Mouse (Mus musculus): ENCODE measurements at regions not wholly inside any gene's neighbourhood (a gene's known extent, or its start where the extent isn't known, plus 50 kb on each side); places are given as distances from the start of the nearest gene placed in this dataset.

GRCm38 (mm10) chr16:51906686-51907085 lies 124.3 kb upstream of the Cblb start:
- no peak overlapping the region for H3K4me3 ChIP-seq (ENCODE audit: control insufficient read depth, insufficient read depth, low read length)
- no peak for DNase-seq
- no peaks in the 10 kb centered on the region for H3K27me3 ChIP-seq (ENCODE audit: control insufficient read depth, insufficient read depth, low read length)
- 94% methylated on average over 4 of the region's 4 CpGs for WGBS
- H3K27ac ChIP-seq (ENCODE audit: control insufficient read depth, insufficient read depth, low read length): no peak overlapping the region
- no peaks in the 10 kb centered on the region for H3K36me3 ChIP-seq (ENCODE audit: control insufficient read depth, insufficient read depth, low read length)
- H3K4me1 ChIP-seq (replicated peaks; ENCODE audit: control insufficient read depth, insufficient read depth, low read length): no peaks in the 10 kb centered on the region
- no peak for TF ChIP-seq CTCF (IDR thresholded peaks at IDR 0.05; ENCODE audit: borderline replicate concordance, control insufficient read depth, extremely low read depth, insufficient read depth, low read length, poor library complexity)
- no peak for TF ChIP-seq POLR2A (IDR thresholded peaks at IDR 0.05; ENCODE audit: control insufficient read depth, extremely low read depth, insufficient read depth, low read length, poor library complexity)

GRCm38 (mm10) chr16:51910046-51910445 lies 121.0 kb upstream of the Cblb start:
- no peaks in the 10 kb centered on the region for H3K4me1 ChIP-seq (replicated peaks; ENCODE audit: control insufficient read depth, insufficient read depth, low read length)
- no peak for DNase-seq
- WGBS: 93% methylated on average over 3 of the region's 3 CpGs
- H3K36me3 ChIP-seq (ENCODE audit: control insufficient read depth, insufficient read depth, low read length): no peaks in the 10 kb centered on the region
- H3K4me3 ChIP-seq (ENCODE audit: control insufficient read depth, insufficient read depth, low read length): no peak overlapping the region
- H3K27ac ChIP-seq (ENCODE audit: control insufficient read depth, insufficient read depth, low read length): no peak overlapping the region
- no peak for TF ChIP-seq POLR2A (IDR thresholded peaks at IDR 0.05; ENCODE audit: control insufficient read depth, extremely low read depth, insufficient read depth, low read length, poor library complexity)
- TF ChIP-seq CTCF (IDR thresholded peaks at IDR 0.05; ENCODE audit: borderline replicate concordance, control insufficient read depth, extremely low read depth, insufficient read depth, low read length, poor library complexity): no peak
- no peaks in the 10 kb centered on the region for H3K27me3 ChIP-seq (ENCODE audit: control insufficient read depth, insufficient read depth, low read length)

GRCm38 (mm10) chr16:51911109-51911765 lies 119.8 kb upstream of the Cblb start:
- H3K4me3 ChIP-seq (ENCODE audit: control insufficient read depth, insufficient read depth, low read length): no peak overlapping the region
- WGBS: 80% methylated on average over 6 of the region's 6 CpGs
- H3K4me1 ChIP-seq (replicated peaks; ENCODE audit: control insufficient read depth, insufficient read depth, low read length): no peaks in the 10 kb centered on the region
- TF ChIP-seq CTCF (IDR thresholded peaks at IDR 0.05; ENCODE audit: borderline replicate concordance, control insufficient read depth, extremely low read depth, insufficient read depth, low read length, poor library complexity): no peak
- no peak for TF ChIP-seq POLR2A (IDR thresholded peaks at IDR 0.05; ENCODE audit: control insufficient read depth, extremely low read depth, insufficient read depth, low read length, poor library complexity)
- DNase-seq: no peak
- H3K36me3 ChIP-seq (ENCODE audit: control insufficient read depth, insufficient read depth, low read length): no peaks in the 10 kb centered on the region
- no peaks in the 10 kb centered on the region for H3K27me3 ChIP-seq (ENCODE audit: control insufficient read depth, insufficient read depth, low read length)
- no peak overlapping the region for H3K27ac ChIP-seq (ENCODE audit: control insufficient read depth, insufficient read depth, low read length)

- TF ChIP-seq POLR2A (IDR thresholded peaks at IDR 0.05; ENCODE audit: control insufficient read depth, extremely low read depth, insufficient read depth, low read length, poor library complexity): no peak
- TF ChIP-seq CTCF (IDR thresholded peaks at IDR 0.05; ENCODE audit: borderline replicate concordance, control insufficient read depth, extremely low read depth, insufficient read depth, low read length, poor library complexity): no peak
- Histone ChIP-seq H3K36me3 (ENCODE audit: control insufficient read depth, insufficient read depth, low read length) (no peaks in the 10 kb centered on the region), H3K4me3 (ENCODE audit: control insufficient read depth, insufficient read depth, low read length) (no peak overlapping the region), H3K27ac (ENCODE audit: control insufficient read depth, insufficient read depth, low read length) (no peak overlapping the region), H3K4me1 (replicated peaks; ENCODE audit: control insufficient read depth, insufficient read depth, low read length) (no peaks in the 10 kb centered on the region), H3K27me3 (ENCODE audit: control insufficient read depth, insufficient read depth, low read length) (no peaks in the 10 kb centered on the region)
- no peak for DNase-seq
- 94% methylated on average over 17 of the region's 17 CpGs for WGBS
Observed at GRCm38 (mm10) chr16:51915034-51915928, 115.7 kb upstream of the Cblb start.

GRCm38 (mm10) chr16:51915929-51916308 lies 115.1 kb upstream of the Cblb start:
- 96% methylated on average over 13 of the region's 13 CpGs for WGBS
- no peak overlapping the region for H3K27ac ChIP-seq (ENCODE audit: control insufficient read depth, insufficient read depth, low read length)
- DNase-seq: no peak
- no peak overlapping the region for H3K4me3 ChIP-seq (ENCODE audit: control insufficient read depth, insufficient read depth, low read length)
- H3K36me3 ChIP-seq (ENCODE audit: control insufficient read depth, insufficient read depth, low read length): no peaks in the 10 kb centered on the region
- no peak for TF ChIP-seq CTCF (IDR thresholded peaks at IDR 0.05; ENCODE audit: borderline replicate concordance, control insufficient read depth, extremely low read depth, insufficient read depth, low read length, poor library complexity)
- no peak for TF ChIP-seq POLR2A (IDR thresholded peaks at IDR 0.05; ENCODE audit: control insufficient read depth, extremely low read depth, insufficient read depth, low read length, poor library complexity)
- no peaks in the 10 kb centered on the region for H3K4me1 ChIP-seq (replicated peaks; ENCODE audit: control insufficient read depth, insufficient read depth, low read length)
- H3K27me3 ChIP-seq (ENCODE audit: control insufficient read depth, insufficient read depth, low read length): no peaks in the 10 kb centered on the region

- TF ChIP-seq POLR2A (IDR thresholded peaks at IDR 0.05; ENCODE audit: control insufficient read depth, extremely low read depth, insufficient read depth, low read length, poor library complexity): no peak
- no peak for TF ChIP-seq CTCF (IDR thresholded peaks at IDR 0.05; ENCODE audit: borderline replicate concordance, control insufficient read depth, extremely low read depth, insufficient read depth, low read length, poor library complexity)
- 90% methylated on average over 5 of the region's 5 CpGs for whole genome bisulfite sequencing
Observed at GRCm38 (mm10) chr16:51916337-51916736, 114.7 kb upstream of the Cblb start.

More at GRCm38 (mm10) chr16:51916337-51916736, 114.7 kb upstream of the Cblb start:
- Histone ChIP-seq H3K27me3 (ENCODE audit: control insufficient read depth, insufficient read depth, low read length) (no peaks in the 10 kb centered on the region), H3K4me1 (replicated peaks; ENCODE audit: control insufficient read depth, insufficient read depth, low read length) (no peaks in the 10 kb centered on the region), H3K27ac (ENCODE audit: control insufficient read depth, insufficient read depth, low read length) (no peak overlapping the region), H3K36me3 (ENCODE audit: control insufficient read depth, insufficient read depth, low read length) (no peaks in the 10 kb centered on the region), H3K4me3 (ENCODE audit: control insufficient read depth, insufficient read depth, low read length) (no peak overlapping the region)
- DNase-seq: no peak

Measured in thymus, adult 2 months (tissue).